In the genomic region with DNA sequence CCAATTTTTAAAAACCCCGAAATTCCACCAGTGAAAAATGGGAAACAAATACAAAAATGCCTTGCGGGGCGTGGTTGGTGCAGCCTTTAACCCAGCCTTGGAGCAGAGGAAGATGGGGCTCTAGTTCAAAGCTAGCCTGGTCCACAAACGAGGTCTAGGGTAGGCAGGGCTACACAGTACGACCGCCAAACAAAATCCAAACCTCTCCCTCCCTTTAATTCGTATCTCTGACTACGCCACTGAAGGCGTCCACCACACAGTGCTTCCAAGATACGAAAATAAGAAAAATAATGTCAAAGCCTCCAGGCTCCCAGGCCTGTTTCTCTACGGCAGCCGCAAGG, we compare ENCODE assay signal across 8 mouse cellular contexts. TPM values are rescaled to one million over a fixed set of nuclear protein-coding genes. Genes with fewer than 3 reads are reported as not detected.
DNase-seq lines count a peak whose midpoint lies in the region; ATAC-seq and TF ChIP-seq lines count a peak whose summit lies in the region.

No protein-coding gene starts in this region.

- peaks cover 35% of the 10 kb centered on the region for H3K36me3 ChIP-seq in heart, embryonic 13.5 days
- H3K36me3 ChIP-seq in MEL (ENCODE audit: control insufficient read depth in 1 of 2, insufficient read depth in 2 of 2, low read length in 2 of 2): peaks cover 13 to 25% of the 10 kb centered on the region in 2 experiments
- H3K36me3 ChIP-seq in hindbrain, embryonic 10.5 days: peaks cover 35% of the 10 kb centered on the region

- intact Hi-C loops in left cerebral cortex, postnatal 36 days (cut with DNase I): no loop called here

- TF ChIP-seq EP300 in MEL (IDR thresholded peaks at IDR 0.05; ENCODE audit: low read depth in 1 of 2, low read length in 2 of 2): no peak

- peak; percentile 45; the same call in 1 of the 2 replicates for ATAC-seq in heart, embryonic 13.5 days (ENCODE audit: extremely low read depth, insufficient number of reproducible peaks, low FRiP score, low TSS enrichment)
- peak; percentile 28 for ATAC-seq in megakaryocyte progenitor cell, adult 5-6 weeks (replicated peaks; ENCODE audit: poor library complexity)

- peak overlapping the region; percentile 83 for H3K4me3 ChIP-seq in heart, embryonic 13.5 days
- H3K4me3 ChIP-seq in MEL (ENCODE audit: control insufficient read depth in 1 of 2, insufficient read depth in 1 of 2, low read depth in 2 of 2, low read length in 2 of 2): peak overlapping the region; percentile 68 to 99
- H3K4me3 ChIP-seq in hindbrain, embryonic 10.5 days: peak overlapping the region; percentile 84

- no peak for TF ChIP-seq CTCF in MEL (IDR thresholded peaks at IDR 0.05 in 2 of 3, conservative IDR thresholded peaks at IDR 0.05 in 1 of 3; ENCODE audit: control insufficient read depth in 1 of 3, insufficient read depth in 1 of 3, low read depth in 2 of 3, low read length in 3 of 3, poor library complexity in 1 of 3, severe bottlenecking in 1 of 3)

- H3K4me2 ChIP-seq in heart, embryonic 13.5 days: peak overlapping the region; percentile 87

- peaks cover 21% of the 10 kb centered on the region for H3K4me1 ChIP-seq in heart, embryonic 13.5 days
- peaks cover 8 to 25% of the 10 kb centered on the region in 2 experiments for H3K4me1 ChIP-seq in MEL (ENCODE audit: control insufficient read depth in 1 of 2, insufficient read depth in 2 of 2, low read length in 2 of 2)
- peaks cover 39% of the 10 kb centered on the region for H3K4me1 ChIP-seq in hindbrain, embryonic 10.5 days (replicated peaks)

- peak overlapping the region; percentile 87 for H3K27ac ChIP-seq in heart, embryonic 13.5 days (replicated peaks)
- peak overlapping the region; percentile 85 for H3K27ac ChIP-seq in MEL (ENCODE audit: control insufficient read depth, low read depth, low read length)
- H3K27ac ChIP-seq in hindbrain, embryonic 10.5 days: peak overlapping the region; percentile 88

- TF ChIP-seq RAD21 in MEL (IDR thresholded peaks at IDR 0.05; ENCODE audit: low read depth, low read length): no peak

- WGBS in heart, embryonic 13.5 days: 0% methylated on average over 12 of the region's 12 CpGs
- WGBS in hindbrain, embryonic 10.5 days: under 1% methylated on average over 12 of the region's 12 CpGs

- TF ChIP-seq POLR2A in MEL (IDR thresholded peaks at IDR 0.05; ENCODE audit: control insufficient read depth in 1 of 2, insufficient read depth in 1 of 2, low read depth in 1 of 2, low read length in 2 of 2, poor library complexity in 1 of 2): no peak

- no peaks in the 10 kb centered on the region for H3K9me3 ChIP-seq in heart, embryonic 13.5 days
- no peaks in the 10 kb centered on the region for H3K9me3 ChIP-seq in MEL (replicated peaks; ENCODE audit: insufficient read depth, low read length)
- no peaks in the 10 kb centered on the region for H3K9me3 ChIP-seq in hindbrain, embryonic 10.5 days

- H3K27me3 ChIP-seq in heart, embryonic 13.5 days (replicated peaks): no peaks in the 10 kb centered on the region
- no peaks in the 10 kb centered on the region for H3K27me3 ChIP-seq in MEL (ENCODE audit: control insufficient read depth in 1 of 2, insufficient read depth in 2 of 2, low read length in 2 of 2)
- no peaks in the 10 kb centered on the region for H3K27me3 ChIP-seq in hindbrain, embryonic 10.5 days (ENCODE audit: insufficient read depth, poor library complexity, severe bottlenecking)

- peak overlapping the region; percentile 89 for H3K9ac ChIP-seq in heart, embryonic 13.5 days
- peak overlapping the region; percentile 95 for H3K9ac ChIP-seq in MEL (ENCODE audit: control insufficient read depth, low read depth, low read length, poor library complexity, severe bottlenecking)

- H3K79me2 ChIP-seq in MEL (ENCODE audit: control insufficient read depth, insufficient read depth, low read length, poor library complexity): peaks cover 25% of the 10 kb centered on the region

- DNase-seq in heart, postnatal 4 days: no peak
- DNase-seq in MEL (ENCODE audit: low read depth, low spot score): no peak
- DNase-seq in hindbrain, embryonic 10.5 days (ENCODE audit: low spot score): no peak
- DNase-seq in left cerebral cortex, postnatal 36 days (ENCODE audit: low spot score in 2 of 2): no peak
- no peak for DNase-seq in MN1 (ENCODE audit: low spot score)
- no peak for DNase-seq in cerebellum, adult 18-20 months

TF ChIP-seq in MEL, 35 proteins besides CTCF, POLR2A, EP300 and RAD21:
- TF ChIP-seq POLR2AphosphoS5 (IDR thresholded peaks at IDR 0.05; ENCODE audit: borderline replicate concordance, low read depth, low read length) (no peak), UBTF (IDR thresholded peaks at IDR 0.05; ENCODE audit: borderline replicate concordance, insufficient read depth, low read depth, low read length) (0 out of 2 replicates have a peak, but pooled peaks have one; percentile 38)
TF ChIP-seq in MEL: peak in this region for 1.

RNA-seq across cellular contexts. Expression of a gene that starts 0.4 kb away (rescaled TPM):
- 19.6 and 20.3 TPM in 2 replicates for polyA plus RNA-seq in heart, embryonic 13.5 days (2015; fragmentation: Nextera tagmentation; extraction: Ambion mirVana)
- total RNA-seq in heart, postnatal 4 days (2021): 10 to 100 TPM; 12.0 to 15.0 TPM
- 20.8 and 21.0 TPM in 2 replicates for total RNA-seq in MEL (2012; rRNA removed)
- polyA plus RNA-seq in MEL (2012; ENCODE audit: insufficient read depth in 1 of 2, insufficient read length in 2 of 2, low read depth in 1 of 2, low replicate concordance in 2 of 2, missing spikeins in 1 of 2): 10 to 100 TPM in 1 of 2 experiments, not detected in 1; 29.8 TPM
- 30.2 and 42.2 TPM in 2 replicates for polyA plus RNA-seq in hindbrain, embryonic 10.5 days (2016; fragmentation: Nextera tagmentation; extraction: Ambion mirVana)
- 28.9 and 38.0 TPM in 2 replicates for total RNA-seq in megakaryocyte progenitor cell, adult 5-6 weeks (2015)
- 24.7 and 26.5 TPM in 2 replicates for total RNA-seq in megakaryocyte progenitor cell, adult 5-6 weeks (2017)
- 10 to 100 TPM; 25.4 to 40.2 TPM for total RNA-seq in left cerebral cortex, postnatal 36 days (2021)

RNA-seq across cellular contexts. Expression of a gene that starts 0.9 kb away (rescaled TPM):
- polyA plus RNA-seq in heart, embryonic 13.5 days (2015; fragmentation: Nextera tagmentation; extraction: Ambion mirVana): 133 and 161 TPM in 2 replicates
- 10 to 100 TPM; 52.8 to 58.1 TPM for total RNA-seq in heart, postnatal 4 days (2021)
- total RNA-seq in MEL (2012; rRNA removed): 69.4 and 72.1 TPM in 2 replicates
- 100 to 1,000 TPM in 1 of 2 experiments, not detected in 1; 141 TPM for polyA plus RNA-seq in MEL (2012; ENCODE audit: insufficient read depth in 1 of 2, insufficient read length in 2 of 2, low read depth in 1 of 2, low replicate concordance in 2 of 2, missing spikeins in 1 of 2)
- polyA plus RNA-seq in hindbrain, embryonic 10.5 days (2016; fragmentation: Nextera tagmentation; extraction: Ambion mirVana): 104 and 129 TPM in 2 replicates
- total RNA-seq in megakaryocyte progenitor cell, adult 5-6 weeks (2015): 72.4 and 116 TPM in 2 replicates
- total RNA-seq in megakaryocyte progenitor cell, adult 5-6 weeks (2017): 79.1 and 145 TPM in 2 replicates
- 10 to 100 TPM; 20.9 to 23.6 TPM for total RNA-seq in left cerebral cortex, postnatal 36 days (2021)
